Mouse (Mus musculus): ENCODE measurements at regions not wholly inside any gene's neighbourhood (a gene's known extent, or its start where the extent isn't known, plus 50 kb on each side); places are given as distances from the start of the nearest gene placed in this dataset.

DNA sequence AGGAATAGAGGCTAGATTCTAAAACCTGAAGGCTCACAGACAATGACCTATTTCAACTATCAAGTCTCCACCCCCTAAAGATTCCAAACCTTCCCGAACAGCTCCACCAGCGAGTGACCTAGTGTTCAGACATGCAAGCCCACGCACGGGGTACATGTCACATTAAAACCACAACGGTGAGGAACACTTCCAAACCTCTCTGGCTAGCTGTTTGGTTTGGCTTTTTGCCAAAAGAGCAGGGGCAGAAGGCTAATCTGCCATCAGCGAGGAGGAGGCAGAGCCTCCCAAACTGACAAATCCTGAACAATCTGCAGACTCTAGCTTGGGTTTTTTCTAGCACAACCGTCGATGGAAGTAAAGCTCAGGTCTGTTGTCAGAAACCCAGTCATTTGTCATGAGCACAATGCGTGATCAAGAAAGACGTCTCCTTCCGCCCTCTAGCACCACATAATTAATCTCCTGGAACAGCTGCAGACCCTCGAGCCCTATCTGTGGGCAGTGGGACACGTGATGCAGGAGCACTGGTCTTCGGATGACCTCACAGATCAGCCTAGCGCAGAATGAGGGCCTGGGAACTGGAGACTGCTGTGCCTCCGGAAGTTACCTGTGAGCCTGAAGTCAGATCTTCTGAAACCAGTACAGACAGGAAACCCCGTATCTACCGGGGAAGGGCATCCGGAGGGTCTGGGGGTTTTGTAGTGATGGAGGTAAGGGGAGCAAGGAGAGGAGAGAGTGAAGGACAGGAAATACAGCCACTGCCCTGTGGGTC is 178.3 kb upstream of the Hs6st1 start:
- TF ChIP-seq CTCF (IDR thresholded peaks at IDR 0.05; ENCODE audit: control insufficient read depth, insufficient read depth, insufficient read length), result no peak
- TF ChIP-seq MAX (IDR thresholded peaks at IDR 0.05), result no peak
- TF ChIP-seq CEBPB (IDR thresholded peaks at IDR 0.05; ENCODE audit: low read depth), result no peak
- no peak for TF ChIP-seq USF1 (IDR thresholded peaks at IDR 0.05; ENCODE audit: low read depth)
- no peak for TF ChIP-seq FOSL1 (IDR thresholded peaks at IDR 0.05; ENCODE audit: insufficient read depth, low read length, poor library complexity, severe bottlenecking)
- no peak for TF ChIP-seq MYOG (IDR thresholded peaks at IDR 0.05; ENCODE audit: control insufficient read depth, extremely low read depth, insufficient read length)

Data from C2C12 (cell line).